Mouse (Mus musculus) stomach, postnatal 0 days (tissue): ENCODE data around the gene Cygb.

Experiments
- CTCF ChIP-seq: IDR thresholded peaks from 2 replicates; pipeline ENCODE4 v1.5.1; 2016; ENCODE audit warnings: antibody characterized with exemption, low read depth, mild to moderate bottlenecking, moderate library complexity
- EP300 ChIP-seq: optimal IDR thresholded peaks from 2 replicates; pipeline ENCODE3; 2016; ENCODE audit warnings: antibody characterized with exemption

DNA sequence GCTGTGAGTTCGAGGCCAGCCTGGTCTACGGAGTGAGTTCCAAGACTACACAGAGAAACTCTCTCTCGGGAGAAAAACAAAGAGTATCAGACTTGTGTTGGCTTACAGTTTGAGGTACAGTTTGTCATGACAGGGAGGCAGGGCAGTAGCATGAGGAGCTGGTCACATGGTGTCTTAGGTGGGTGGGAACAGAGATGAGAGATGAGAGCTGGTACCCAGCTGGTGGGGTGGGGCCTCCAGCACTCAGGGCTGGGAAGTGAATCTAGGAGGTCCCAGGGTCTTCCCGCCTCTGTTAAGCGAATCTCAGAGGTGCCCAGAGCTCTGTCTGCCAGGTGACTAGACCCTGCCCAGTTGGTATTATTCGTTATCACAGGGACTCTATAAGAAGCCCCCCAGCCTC is 24.6 kb downstream of the Cygb start:
- no peak for TF ChIP-seq CTCF
- no peak for TF ChIP-seq EP300
